Mouse (Mus musculus) testis, adult 2 months (tissue): Measurements from ENCODE around the gene Mlf2. TPM values are rescaled to one million over a fixed set of nuclear protein-coding genes. Genes with fewer than 3 reads are reported as not detected.
A peak's percentile ranks its signal among the peaks of the same experiment; 100 is the strongest.

Experiments
- H3K27ac ChIP-seq: fragments of 200-500 bp; 2 replicates; pipeline ENCODE4 v1.5.1; 2012; ENCODE audit warnings: low read depth, low read length; ENCODE audit not compliant: control insufficient read depth, insufficient read depth
- H3K27me3 ChIP-seq: fragments of 200-500 bp; 2 replicates; pipeline ENCODE4 v1.6.1; 2012; ENCODE audit warnings: mild to moderate bottlenecking, low read length, moderate library complexity; ENCODE audit not compliant: control insufficient read depth, insufficient read depth
- H3K36me3 ChIP-seq: fragments of 200-500 bp; 2 replicates; pipeline ENCODE4 v1.6.1; 2012; ENCODE audit warnings: mild to moderate bottlenecking, low read length; ENCODE audit not compliant: control insufficient read depth, insufficient read depth
- H3K4me1 ChIP-seq: fragments of 200-500 bp; 2 replicates; pipeline ENCODE4 v1.6.1; 2012; ENCODE audit warnings: low read length; ENCODE audit not compliant: control insufficient read depth, insufficient read depth
- H3K4me3 ChIP-seq: fragments of 200-500 bp; 2 replicates; pipeline ENCODE4 v1.5.1; 2012; ENCODE audit warnings: low read depth, mild to moderate bottlenecking, low read length, moderate library complexity, mixed read lengths; ENCODE audit not compliant: control insufficient read depth
- CTCF ChIP-seq: fragments of 200-500 bp; IDR thresholded peaks from 2 replicates; pipeline ENCODE4 v1.5.1; 2012; ENCODE audit warnings: low read depth, mild to moderate bottlenecking, inconsistent platforms, low read length, moderate library complexity; ENCODE audit not compliant: control insufficient read depth, insufficient read depth, insufficient replicate concordance
- POLR2A ChIP-seq: fragments of 200-500 bp; IDR thresholded peaks from 2 replicates; pipeline ENCODE4 v1.6.1; 2012; ENCODE audit warnings: low read depth, mild to moderate bottlenecking, inconsistent platforms, low read length, moderate library complexity; ENCODE audit not compliant: control insufficient read depth
- polyA plus RNA-seq: library from polyadenylated mRNA; depleted of rRNA; stranded (reverse); fragments of >200 nt; gene quantifications from 2 replicates; pipeline ENCODE4 v1.2.3, GENCODE M21; 2012

Gene Mlf2
- polyA plus RNA-seq, 1 experiment = 75.4 TPM

- Histone ChIP-seq H3K4me1 (peaks cover 23% of the 10 kb centered on the region), H3K27me3 (peaks cover 5% of the 10 kb centered on the region), H3K4me3 (peak overlapping the region; percentile 92), H3K36me3 (no peaks in the 10 kb centered on the region), H3K27ac (peak overlapping the region; percentile 81)
- TF ChIP-seq CTCF (no peak), POLR2A (no peak)
Measured at GRCm38 (mm10) chr6:124918890-124919627, 12.1 kb upstream of the Mlf2 start.

GRCm38 (mm10) chr6:124919695-124920317 is 11.4 kb upstream of the Mlf2 start, which contains the start of gene Ptms:
TSS of gene Ptms (minus strand) at chr6:124920103.
- Histone ChIP-seq H3K27me3 (peaks cover 5% of the 10 kb centered on the region), H3K4me1 (peaks cover 18% of the 10 kb centered on the region), H3K4me3 (peak within 1 kb of the TSS; percentile 92), H3K27ac (peak within 1 kb of the TSS; percentile 97), H3K36me3 (no peaks in the 10 kb centered on the region)
- no peak for TF ChIP-seq CTCF
- TF ChIP-seq POLR2A = peak; percentile 85

- H3K27ac ChIP-seq = peak overlapping the region; percentile 97
- H3K4me3 ChIP-seq = peak overlapping the region; percentile 88
- peaks cover 18% of the 10 kb centered on the region for H3K4me1 ChIP-seq
- no peak for TF ChIP-seq POLR2A
- TF ChIP-seq CTCF = no peak
- H3K36me3 ChIP-seq = no peaks in the 10 kb centered on the region
- H3K27me3 ChIP-seq = peaks cover 5% of the 10 kb centered on the region
Measured at GRCm38 (mm10) chr6:124920318-124921085, 10.7 kb upstream of the Mlf2 start.

GRCm38 (mm10) chr6:124921539-124921938 is 9.6 kb upstream of the Mlf2 start:
- Histone ChIP-seq H3K27me3 (peaks cover 5% of the 10 kb centered on the region), H3K4me1 (peaks cover 10% of the 10 kb centered on the region), H3K36me3 (no peaks in the 10 kb centered on the region), H3K27ac (peak overlapping the region; percentile 63), H3K4me3 (no peak overlapping the region)
- no peak for TF ChIP-seq CTCF
- TF ChIP-seq POLR2A = no peak

GRCm38 (mm10) chr6:124925173-124925793 is 5.9 kb upstream of the Mlf2 start:
- Histone ChIP-seq H3K27ac (no peak overlapping the region), H3K36me3 (no peaks in the 10 kb centered on the region), H3K27me3 (no peaks in the 10 kb centered on the region), H3K4me1 (no peaks in the 10 kb centered on the region), H3K4me3 (no peak overlapping the region)
- TF ChIP-seq CTCF (no peak), POLR2A (no peak)

GRCm38 (mm10) chr6:124925941-124926340 is 5.2 kb upstream of the Mlf2 start:
- Histone ChIP-seq H3K4me1 (no peaks in the 10 kb centered on the region; the same call in 1 of the 2 replicates), H3K27me3 (no peaks in the 10 kb centered on the region), H3K27ac (no peak overlapping the region), H3K4me3 (no peak overlapping the region), H3K36me3 (no peaks in the 10 kb centered on the region)
- TF ChIP-seq POLR2A = no peak
- no peak for TF ChIP-seq CTCF

GRCm38 (mm10) chr6:124930231-124930630 is 955 bp upstream of the Mlf2 start:
- Histone ChIP-seq H3K4me1 (peaks cover 7% of the 10 kb centered on the region), H3K27ac (peak overlapping the region; percentile 25; the same call in 1 of the 2 replicates), H3K4me3 (no peak overlapping the region), H3K36me3 (no peaks in the 10 kb centered on the region; the same call in none of the 2 replicates), H3K27me3 (no peaks in the 10 kb centered on the region)
- no peak for TF ChIP-seq POLR2A
- no peak for TF ChIP-seq CTCF
